Mouse (Mus musculus): ENCODE results near the gene Thap8.
A peak's percentile ranks its signal among the peaks of the same experiment; 100 is the strongest.

The Thap8 gene

DNA sequence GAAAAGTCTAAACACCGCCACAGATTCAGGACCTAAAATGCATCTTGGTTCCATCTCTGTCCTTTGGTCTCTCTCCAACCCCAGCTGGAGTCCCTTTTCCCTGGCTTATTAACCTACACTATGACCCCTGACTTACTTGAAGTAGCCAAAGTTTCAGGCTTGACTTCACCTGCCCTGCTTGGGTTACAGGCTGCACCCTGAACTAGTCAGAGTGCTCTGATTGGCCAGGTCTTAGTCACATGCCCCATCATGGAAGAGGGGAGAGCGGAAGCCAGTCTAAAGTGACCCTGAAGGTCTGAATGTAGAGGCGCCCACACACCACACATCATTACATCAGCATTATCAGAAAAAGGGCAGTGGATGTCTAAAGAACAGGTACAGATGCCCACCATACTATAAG lies 38.2 kb downstream of the Thap8 start:
- no peak for DNase-seq

- no peak for DNase-seq
Observed at GRCm38 (mm10) chr7:30320946-30321345, 41.1 kb downstream of the Thap8 start.

DNA sequence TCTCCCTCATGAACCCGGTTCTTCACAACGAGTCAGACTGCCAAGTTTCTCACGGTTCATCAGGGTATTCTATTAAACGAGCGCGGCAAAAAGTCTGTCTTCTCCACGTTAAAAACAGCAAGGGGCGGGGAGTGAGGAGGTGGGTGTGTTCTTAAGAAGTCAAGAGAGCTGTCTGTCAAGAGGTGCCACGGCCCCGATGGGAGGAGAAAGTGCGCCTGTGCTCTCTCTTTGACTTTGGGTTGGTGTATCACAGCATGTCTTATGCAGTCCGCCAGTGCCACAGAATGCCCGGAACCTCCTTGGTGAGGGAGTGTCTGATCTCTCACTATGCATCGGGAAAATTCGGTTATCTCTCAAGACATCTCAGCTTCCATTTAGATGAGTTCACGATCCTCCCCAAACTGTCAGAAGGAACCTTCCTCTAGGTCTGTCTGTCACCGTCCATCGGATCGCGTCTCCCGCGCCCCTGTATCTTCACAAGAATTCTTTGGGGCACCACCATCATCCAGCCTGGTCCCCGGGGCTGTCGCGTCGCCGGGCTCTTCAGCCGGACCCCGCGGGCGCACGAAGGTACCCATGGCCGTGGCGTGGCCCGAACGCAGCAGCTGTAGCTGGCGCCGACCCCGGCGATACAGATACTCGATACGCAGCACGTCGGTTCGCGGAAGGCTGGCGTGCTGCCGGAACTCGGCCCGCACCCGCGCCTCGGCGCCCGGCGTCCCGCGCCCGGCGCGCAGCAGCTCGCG lies 41.8 kb downstream of the Thap8 start, which contains the start of gene E130208F15Rik:
TSS of gene E130208F15Rik (plus strand) at position 202 of the 746 bp plus-strand sequence.
- peak; percentile 80 for DNase-seq

GRCm38 (mm10) chr7:30322285-30322667 lies 42.4 kb downstream of the Thap8 start:
- DNase-seq: peak; percentile 99

GRCm38 (mm10) chr7:30322865-30323264 lies 43.0 kb downstream of the Thap8 start:
- no peak for DNase-seq

GRCm38 (mm10) chr7:30323795-30324194 lies 43.9 kb downstream of the Thap8 start, which contains the start of gene Sdhaf1:
TSS of gene Sdhaf1 (minus strand) at chr7:30323895.
- DNase-seq: no peak

DNA sequence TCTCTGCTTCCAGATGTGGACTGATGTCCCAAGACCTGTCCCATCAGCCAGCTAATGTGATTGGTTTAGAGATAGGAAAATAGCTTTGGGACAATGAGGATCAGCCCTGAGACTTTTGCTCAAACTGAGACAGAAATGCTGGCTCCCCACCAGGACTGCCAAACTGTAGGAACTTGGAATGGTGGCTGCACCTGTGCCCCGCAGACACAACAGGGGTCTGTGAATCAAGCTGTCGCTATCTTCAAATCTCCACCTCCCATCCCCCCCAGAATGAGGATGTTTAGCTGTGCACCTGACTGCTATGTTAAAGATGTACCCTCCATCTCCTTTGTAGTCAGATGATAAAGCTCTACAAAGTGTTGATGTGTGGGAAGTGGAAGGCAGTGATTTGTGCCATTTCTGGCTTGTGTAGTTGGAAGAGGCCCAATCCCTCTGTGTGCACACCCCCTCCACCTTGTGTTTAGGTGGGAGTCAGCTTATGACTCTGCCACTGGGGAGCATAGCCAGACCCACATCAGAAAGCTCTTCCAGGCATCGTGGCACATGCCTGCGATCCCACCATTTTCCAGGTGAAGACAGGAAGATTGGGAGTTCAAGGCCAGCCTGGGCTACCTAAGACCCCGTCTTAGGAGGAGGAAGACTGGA lies 44.5 kb downstream of the Thap8 start:
- DNase-seq: peak; percentile 83

DNA sequence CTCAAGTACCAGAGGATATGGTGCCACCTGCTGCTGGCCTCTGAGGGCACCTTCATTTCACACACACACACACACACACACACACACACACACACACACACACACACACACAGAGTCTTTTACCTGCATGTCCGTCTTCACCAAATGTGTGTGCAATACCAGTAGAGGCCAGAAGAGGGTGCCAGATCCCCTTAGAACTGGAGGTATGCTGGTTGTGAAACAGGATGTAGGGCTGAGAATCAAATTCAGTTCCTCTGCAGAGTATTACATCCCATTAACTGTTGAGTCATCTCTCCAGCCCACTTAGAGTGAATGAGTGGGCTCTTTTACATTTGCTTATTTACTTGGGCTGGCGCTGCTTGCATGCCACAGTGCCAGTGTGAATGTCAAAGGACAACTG lies 45.5 kb downstream of the Thap8 start:
- no peak for DNase-seq

DNA sequence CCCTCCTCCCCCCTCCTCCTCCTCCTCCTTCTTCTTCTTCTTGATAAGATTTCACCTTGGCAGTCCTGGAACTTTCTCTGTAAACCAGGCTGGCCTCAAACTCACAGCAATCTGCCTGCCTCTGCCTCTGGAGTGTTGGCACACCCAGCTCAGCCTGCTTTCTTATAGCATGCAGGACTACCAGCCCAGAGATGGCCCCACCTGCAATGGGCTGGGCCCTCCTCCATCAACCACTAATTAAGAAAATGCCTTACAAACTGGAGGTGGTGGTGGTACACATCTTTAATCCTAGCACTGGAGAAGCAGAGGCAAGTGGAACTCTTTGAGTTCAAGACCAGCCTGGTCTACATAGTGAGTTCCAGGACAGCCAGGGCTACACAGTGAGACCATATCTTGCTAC lies 46.5 kb downstream of the Thap8 start:
- no peak for DNase-seq

DNA sequence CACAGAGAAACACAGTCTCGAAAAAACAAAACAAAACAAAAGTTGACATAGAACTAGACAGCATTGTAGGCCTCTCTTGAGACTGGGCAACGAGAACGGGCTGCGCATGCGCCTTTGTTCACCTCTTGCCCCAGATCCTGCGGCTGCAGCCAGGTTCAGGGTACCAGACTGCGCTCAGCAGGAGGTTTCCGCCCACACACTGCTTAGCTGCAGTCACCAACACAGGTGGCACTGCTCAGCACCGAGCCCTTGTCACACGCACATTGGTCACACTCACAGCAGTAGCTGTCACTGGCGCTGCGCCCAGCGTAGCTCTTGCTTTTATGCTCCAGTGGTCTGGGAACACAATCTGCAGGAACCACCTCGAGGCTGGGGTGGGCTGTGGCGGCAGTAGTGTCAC lies 47.2 kb downstream of the Thap8 start:
- DNase-seq: no peak

DNA sequence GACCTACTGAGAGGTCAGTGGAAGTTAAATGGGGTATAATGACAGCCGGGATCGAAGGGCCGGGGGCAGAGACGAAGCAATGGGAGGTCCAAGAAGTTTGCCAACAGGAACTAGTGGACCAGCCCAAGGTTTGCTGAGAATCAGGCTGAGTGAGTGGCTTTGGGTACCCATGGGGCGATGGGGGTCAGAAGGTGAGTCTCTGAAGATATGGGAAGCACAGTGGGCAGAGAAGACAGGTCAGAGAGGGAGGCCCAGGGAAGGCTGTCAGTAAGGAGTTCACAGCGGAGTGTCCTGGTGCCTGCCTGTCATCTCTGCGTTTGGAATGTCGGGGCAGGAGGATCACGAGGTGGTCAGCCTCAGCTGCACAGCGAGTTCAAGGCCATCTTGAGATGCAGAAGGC lies 48.5 kb downstream of the Thap8 start:
- DNase-seq: no peak

- DNase-seq: peak; percentile 96
Observed at GRCm38 (mm10) chr7:30331887-30332286, 52.0 kb downstream of the Thap8 start.

DNA sequence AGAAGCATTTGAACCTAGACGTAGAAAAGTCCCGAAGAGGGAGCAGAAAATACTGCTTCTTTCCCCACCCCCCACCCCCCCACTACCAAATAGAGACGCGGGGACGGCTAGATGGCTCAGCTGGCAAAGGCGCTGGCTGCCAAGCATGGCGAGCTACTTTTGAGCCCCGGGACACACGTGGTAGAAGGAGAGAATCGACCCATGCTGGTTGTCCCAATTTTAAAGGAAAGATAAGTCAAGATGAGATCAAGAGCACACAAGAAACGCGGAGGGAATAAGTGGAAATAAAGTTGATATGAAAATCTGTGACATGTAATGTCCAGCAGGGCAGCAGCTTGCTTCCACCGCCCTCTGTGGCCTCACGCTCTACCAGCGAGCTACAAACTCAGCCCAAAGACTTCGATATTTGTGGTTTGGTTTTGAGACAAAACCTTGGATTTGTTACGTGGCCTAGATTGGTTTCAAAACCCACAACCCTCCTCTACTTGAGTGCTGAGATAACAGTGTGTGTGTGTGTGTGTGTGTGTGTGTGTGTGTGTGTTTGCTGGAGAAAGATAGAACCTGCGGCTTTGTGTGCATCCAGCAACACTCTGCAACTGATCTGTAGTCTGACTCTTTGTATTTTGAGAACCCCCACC lies 52.8 kb downstream of the Thap8 start:
- DNase-seq: no peak

- DNase-seq: peak; percentile 84
Observed at GRCm38 (mm10) chr7:30333436-30333835, 53.5 kb downstream of the Thap8 start.

DNA sequence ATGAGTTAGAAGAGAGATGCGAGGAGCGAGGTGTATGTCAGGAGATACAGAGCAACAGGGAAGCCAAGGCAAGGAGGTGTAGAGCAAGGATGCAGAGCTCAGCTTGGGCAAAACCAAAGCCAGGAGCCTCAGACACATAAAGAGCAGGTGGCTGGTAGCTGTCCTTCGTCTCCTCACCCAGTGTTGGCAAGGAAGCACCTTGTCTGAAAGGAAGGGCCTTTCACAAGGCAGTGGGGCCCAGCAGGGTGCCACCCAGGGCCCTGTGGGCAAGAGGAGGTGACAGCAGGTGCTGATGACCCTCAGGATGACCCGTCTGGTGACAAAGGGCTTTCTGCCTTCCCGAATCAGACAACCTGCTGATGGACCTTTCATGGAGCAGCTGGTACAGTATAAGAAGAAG lies 54.7 kb downstream of the Thap8 start:
- DNase-seq: no peak

DNA sequence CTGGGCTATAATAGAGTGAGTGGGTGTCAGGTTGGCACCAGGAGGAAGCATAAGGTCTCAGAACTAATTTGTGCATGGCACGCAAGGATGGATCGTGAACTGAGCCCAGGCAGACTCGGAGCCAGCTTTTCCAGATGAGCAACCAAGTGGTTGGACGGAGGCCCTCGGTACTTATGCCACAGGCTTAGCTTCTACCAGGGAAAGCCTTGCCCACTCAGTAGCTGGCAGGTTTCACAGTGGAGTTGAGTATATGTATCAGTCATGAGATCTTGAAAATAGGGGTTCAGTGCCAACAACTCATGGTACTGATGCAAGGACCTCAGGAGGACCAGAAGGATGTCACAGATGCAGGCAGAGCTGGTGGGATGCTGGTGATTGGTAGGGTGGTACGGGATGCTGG lies 55.8 kb downstream of the Thap8 start:
- no peak for DNase-seq

GRCm38 (mm10) chr7:30336384-30336783 lies 56.5 kb downstream of the Thap8 start:
- peak; percentile 90 for DNase-seq

- no peak for DNase-seq
Observed at GRCm38 (mm10) chr7:30339432-30340109, 59.7 kb downstream of the Thap8 start.

Data from right cerebral cortex, adult 18-20 months (tissue).